Mouse (Mus musculus) cerebellum, postnatal 14 days (tissue): ENCODE measurements around the gene Alg9.
"Not testable (repeated sequence)": the region's sequence is repeated elsewhere in the genome, so short reads cannot be mapped to it uniquely, and the experiment has no call there.

Experiments
- DNase-seq, 2 experiments: peaks; one replicate each; pipeline ENCODE4 v3.0.0; 2021; ENCODE audit warnings: mixed read lengths in 2 of 2

The Alg9 gene

DNA sequence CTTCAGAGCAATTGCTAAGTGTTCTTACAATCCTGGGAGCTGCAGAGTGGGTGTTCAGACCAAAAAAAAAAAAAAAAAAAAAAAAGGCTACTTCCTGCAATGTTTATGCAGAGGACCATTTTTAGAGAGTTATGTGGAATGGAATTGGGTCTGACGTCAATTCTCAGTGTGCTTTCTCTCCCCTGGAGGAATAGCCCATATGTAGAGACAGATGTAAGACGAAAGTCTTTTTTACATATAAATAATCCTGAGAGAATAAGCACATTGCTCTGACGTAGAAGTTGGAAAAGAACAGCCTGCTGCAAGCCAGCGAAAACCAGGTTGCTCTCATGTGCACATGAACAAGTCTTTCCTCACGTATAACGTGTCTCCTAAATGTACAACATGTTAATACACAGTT is 44.9 kb downstream of the Alg9 start:
- DNase-seq = no peak

DNA sequence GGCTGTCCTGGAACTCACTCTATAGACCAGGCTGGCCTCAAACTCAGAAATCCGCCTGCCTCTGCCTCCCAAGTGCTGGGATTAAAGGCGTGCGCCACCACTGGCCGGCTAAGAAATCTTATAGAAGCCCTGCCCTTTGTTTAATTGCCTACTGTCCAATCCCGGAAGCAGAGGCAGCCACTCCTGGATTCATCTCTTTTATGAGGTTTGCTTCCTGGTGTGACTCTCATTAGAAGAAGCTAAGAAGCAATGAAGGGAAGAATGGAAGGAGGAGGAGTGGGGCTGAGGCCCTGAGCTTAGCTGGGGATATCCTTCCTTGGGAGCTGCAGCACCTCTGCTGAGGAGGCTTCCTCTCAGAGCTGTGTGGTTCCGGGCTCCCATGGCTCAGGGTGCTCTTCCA is 46.8 kb downstream of the Alg9 start:
- no peak for DNase-seq

- no peak for DNase-seq
Measured at GRCm38 (mm10) chr9:50822216-50822615, 47.4 kb downstream of the Alg9 start.

DNA sequence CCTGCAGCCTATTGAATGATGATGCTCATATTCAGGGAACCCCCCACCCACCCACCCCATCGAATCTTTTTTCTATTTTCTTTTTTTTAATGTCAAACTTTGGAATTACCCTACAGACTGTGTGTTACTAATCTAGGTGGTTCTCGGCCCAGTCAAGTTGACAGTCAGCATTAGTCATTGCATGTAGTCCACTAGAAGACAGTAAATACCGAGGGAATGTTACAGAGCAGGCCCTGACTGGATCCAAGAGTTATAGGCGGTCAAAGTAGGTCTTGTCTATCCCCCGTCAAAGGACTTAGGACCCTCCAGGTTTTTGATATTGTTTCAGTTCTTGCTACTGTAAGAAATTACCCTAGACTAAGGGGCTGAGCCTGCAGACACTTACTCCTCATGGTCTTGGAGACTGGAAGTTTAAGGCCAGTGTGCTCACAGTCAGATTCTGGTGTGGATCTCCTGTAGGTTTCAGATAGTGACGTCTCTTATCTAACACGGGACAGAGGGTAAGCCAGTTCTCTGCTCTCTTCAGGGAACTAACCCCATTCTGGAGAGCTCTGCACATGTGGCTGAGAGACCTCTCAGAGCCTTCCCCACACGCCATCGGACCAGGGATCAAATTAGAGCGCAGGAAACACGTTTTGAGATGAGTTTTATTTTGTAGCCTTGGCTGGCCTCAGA is 49.1 kb downstream of the Alg9 start:
- DNase-seq = no peak

DNA sequence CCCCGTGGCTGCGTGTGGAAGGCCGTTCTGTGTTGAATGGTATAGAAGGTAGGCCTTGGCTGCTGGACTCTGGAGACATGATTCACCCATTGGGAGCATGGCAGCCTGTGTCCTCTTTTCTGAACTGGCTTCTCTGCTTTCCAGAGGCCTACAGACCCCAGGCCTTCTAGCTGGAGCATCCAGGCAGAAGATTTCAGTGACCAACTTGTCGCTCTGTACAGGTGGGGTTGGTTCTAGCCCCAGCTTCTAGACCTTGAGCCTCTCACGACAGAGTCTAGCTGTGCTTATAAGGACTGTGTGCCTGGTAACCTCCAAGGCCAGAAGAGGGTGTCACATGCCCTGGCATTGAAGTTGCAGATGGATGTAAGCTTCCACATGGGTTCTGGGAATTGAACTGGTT is 56.7 kb downstream of the Alg9 start:
- DNase-seq = no peak

DNA sequence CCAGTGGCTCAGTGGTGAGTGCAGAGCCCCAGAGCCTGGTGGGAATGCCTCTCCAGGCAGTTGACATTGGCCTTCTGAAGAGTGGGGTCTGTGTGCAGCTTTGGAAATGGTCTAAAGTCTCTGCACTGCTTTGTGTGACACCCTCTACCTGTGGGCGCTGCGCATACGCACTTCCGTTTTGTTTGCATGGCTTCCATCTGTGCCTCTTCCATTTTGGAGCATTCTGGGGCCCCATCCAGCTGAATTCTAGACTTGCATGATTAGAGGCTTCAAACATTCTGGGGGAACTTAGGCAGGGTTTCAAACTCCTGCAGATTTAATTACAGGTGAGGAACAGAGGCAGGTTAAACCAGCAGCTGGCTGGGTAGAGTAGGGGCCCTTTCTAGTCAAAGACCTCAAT is 57.3 kb downstream of the Alg9 start:
- no peak for DNase-seq

GRCm38 (mm10) chr9:50832582-50832981 is 57.8 kb downstream of the Alg9 start:
- DNase-seq = not testable (repeated sequence)

DNA sequence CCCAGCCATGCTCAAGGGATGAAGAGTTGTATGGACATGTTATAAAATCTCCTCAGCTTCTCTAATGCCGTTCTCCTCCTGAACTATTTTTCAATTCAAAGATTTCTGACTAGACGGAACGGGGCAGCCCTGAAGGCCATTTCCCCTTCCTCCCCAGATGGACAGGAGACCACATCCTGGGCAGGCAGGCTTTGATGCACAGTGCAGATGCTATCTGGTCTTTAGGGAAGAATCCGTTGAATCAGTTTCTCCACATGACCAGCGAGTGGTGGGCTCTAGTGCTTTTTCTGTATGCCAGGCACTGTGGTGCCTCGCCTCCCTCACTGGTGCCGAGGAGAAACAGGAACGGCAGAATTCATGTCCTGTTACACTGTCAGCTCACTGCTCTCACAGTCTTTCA is 59.0 kb downstream of the Alg9 start:
- no peak for DNase-seq

DNA sequence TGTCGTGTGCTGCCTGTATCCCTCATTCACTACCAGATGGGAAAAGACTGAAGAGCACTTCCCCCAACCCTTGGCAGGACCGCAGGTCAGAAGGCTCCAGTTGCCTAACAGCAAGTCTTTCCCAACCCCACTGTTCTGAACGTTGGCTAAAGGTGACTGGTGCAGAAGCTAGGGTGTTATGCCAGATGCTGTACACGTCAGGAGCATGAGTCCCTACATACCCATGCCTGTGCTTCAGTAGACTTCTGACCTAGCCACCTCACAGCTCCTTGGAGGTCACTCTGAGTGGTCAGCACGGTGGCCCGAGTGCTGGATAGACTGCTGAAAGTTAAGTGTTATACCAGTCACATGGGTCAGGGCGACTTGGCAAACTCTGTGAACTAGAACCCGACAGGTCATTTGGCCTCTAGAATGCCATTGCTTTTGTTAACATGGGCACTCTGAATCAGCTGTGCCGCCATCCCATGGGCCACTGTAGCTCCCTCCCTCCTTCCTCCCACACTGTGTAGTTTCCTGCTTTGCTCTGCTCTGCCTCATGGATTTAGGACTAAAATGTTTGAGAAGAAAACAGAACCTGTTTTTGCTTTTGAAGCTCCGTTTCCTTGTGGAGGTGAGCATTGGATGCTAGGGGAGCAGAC is 60.4 kb downstream of the Alg9 start:
- DNase-seq = no peak

DNA sequence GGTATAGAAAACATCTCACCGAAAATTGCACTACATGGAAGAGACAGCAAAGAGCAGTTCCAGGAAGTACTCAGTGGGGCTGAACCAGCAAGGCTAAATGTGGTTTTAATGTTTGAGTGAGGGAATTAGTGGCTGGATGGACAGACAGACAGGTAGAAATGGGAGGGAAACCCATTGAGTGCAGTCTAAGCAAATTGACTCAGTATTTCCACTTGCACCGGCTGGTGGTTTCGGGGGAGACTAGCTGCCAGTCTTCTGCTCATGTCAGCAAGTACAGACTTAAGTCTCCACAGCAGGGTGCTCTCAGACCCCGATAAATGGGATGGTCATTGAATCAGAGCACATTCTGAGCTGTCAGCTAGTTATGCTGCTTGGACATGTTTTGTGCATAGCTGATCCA is 61.3 kb downstream of the Alg9 start:
- no peak for DNase-seq

DNA sequence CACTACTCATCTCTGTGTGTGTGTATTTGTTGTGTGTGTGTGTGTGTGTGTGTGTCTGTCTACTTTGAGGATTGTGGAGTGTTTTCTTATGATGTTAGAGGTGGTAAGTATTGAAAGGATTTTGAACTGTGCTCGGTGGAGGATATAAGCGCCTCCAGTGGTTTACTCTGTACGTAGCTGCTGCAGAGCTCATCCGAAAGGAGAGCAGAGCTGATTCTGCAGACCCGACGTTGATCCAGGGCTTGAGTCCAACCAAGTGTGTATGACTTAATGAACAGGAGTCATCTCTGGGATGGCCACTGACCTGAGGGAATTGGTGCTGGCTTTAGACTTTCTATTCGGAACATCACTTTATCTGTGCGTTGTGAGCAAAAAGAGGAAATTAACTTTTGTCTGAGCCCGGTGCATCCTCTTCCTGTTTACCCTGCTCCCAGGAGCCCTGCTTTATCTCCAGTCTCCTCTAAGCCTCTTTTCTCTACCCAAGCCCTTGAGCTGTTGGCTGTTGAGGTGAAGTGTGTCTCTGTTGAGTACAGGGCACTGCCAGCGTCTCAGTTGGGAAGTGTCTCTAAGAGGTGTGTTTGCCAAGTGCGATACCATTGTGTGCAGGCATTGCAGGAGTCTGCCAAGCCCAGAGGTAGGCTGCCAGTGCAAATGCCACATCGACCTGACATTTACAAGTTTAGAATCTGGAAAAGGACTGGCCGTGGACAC is 66.4 kb downstream of the Alg9 start:
- peak; percentile 26 to 54 for DNase-seq

DNA sequence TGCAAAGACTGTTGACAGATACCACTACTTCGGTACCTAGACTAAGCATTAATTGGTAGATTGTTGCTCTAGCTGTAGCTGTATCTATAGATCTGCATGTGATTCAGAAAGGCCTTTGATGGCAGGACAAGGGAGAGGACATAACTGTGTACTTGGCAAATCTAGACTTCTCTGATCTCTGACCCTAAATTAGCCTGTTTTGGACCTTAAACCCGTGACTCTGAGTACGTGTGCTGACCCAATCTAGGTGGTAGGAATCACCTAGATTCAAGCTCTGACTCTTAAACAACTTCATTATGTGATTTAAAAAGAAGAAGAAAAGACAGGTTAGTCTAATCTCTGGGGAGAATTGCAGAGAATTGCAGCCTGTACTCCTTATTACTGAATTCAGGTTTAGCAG is 70.3 kb downstream of the Alg9 start, which contains the start of gene Ppp2r1b:
Ppp2r1b (plus strand) TSS at position 221 of the 400 bp plus-strand sequence.
- no peak for DNase-seq

- no peak for DNase-seq
Measured at GRCm38 (mm10) chr9:50845547-50845946, 70.7 kb downstream of the Alg9 start.

DNA sequence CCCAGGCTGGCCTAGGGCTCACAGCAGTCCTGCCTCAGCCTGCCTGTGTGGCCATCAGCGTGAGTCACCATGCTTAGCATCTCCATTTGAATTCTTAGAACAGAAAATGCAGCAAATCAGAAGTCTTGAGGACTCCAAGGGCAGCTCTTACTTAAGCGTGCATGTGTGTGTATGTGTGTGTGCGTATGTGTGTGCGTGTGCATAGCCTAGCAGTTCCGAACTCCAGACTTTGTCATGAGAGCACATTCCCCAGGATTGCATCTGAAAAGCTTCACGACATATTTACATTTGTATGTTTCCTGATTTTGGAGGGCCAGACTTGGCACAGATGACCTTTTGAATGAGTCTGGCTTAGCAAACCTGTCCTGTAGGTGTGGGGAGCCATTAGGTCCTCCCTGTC is 72.3 kb downstream of the Alg9 start:
- DNase-seq = no peak

- DNase-seq = no peak
Measured at GRCm38 (mm10) chr9:50847606-50848368, 73.0 kb downstream of the Alg9 start.

DNA sequence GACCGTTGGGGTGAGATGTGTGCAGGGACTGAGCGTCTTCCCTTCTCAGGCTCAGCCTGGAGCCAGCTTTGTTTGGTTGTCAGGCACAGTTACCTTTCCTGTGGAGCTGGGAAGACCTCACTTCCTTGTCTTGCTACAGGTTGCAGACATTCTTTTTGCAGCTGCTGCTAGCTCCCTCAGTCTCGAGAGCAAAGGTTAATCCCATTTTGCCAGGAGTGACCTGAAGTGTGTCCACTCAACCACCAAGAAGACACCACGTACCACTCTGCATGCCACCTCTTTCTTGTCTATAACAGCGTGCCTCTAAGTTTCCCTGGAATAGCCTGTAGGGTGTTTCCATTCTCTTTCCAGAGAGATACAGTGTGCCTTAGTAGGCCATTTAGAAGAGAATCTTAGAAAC is 74.0 kb downstream of the Alg9 start:
- DNase-seq = no peak

DNA sequence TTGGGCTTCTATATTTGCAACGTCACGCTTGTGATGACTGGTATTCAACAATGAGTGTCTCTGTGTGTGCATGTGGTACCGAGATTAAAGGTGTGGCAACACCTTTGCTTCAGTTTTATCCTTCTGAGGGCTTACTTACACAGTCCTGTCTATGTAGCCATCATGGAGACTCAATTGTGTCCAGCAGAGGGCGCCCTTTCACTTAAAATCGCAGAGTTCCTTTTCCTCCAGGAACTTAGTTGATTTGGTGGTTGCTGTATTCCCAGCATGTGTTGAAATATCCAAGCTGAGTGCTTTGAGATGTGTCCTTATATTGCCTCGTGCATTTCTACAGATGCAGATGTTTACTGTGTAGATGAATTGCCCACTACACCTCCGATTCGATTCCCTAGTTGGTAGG is 74.4 kb downstream of the Alg9 start:
- DNase-seq = peak; percentile 95 to 98

- DNase-seq = no peak
Measured at GRCm38 (mm10) chr9:50849755-50850154, 74.9 kb downstream of the Alg9 start.

DNA sequence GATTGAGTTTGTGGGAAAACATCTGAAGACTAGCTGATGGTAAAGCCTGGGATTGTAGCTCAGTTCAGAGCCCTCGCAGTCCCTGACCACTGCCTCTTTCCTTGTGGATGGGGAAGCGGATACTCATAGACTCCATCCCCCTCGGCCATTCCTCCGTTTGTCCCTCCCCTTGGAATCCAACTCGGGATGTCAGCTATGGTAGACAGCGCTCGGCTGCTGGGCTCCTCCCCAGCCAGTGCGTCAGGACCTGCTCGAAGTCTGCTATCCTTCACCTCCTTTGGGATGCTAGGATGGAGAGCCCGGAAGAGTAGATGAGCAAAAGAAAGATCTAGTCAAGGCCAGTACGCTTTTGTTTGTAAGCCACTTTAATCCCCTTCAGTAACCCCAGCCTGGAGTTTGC is 75.5 kb downstream of the Alg9 start:
- no peak for DNase-seq

DNA sequence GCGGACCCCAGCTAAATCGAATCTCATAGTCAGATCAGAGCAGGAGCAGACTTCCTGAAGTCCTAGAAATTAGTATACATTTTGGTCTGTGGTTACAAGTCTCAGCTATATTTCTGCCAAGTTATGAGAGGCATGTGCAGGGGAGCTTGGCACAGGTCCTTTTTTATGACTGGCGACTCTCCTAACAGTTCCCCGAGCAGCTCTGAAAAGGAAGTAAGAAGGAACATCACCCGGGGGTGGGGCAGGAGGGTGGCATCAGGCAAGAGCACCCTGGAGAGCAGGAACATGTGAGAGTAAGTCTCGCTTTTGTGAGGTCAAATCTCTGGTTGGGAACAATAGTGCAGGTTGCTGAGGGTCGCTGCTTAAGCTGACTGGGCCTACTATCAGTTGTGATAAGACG is 75.9 kb downstream of the Alg9 start:
- no peak for DNase-seq

DNA sequence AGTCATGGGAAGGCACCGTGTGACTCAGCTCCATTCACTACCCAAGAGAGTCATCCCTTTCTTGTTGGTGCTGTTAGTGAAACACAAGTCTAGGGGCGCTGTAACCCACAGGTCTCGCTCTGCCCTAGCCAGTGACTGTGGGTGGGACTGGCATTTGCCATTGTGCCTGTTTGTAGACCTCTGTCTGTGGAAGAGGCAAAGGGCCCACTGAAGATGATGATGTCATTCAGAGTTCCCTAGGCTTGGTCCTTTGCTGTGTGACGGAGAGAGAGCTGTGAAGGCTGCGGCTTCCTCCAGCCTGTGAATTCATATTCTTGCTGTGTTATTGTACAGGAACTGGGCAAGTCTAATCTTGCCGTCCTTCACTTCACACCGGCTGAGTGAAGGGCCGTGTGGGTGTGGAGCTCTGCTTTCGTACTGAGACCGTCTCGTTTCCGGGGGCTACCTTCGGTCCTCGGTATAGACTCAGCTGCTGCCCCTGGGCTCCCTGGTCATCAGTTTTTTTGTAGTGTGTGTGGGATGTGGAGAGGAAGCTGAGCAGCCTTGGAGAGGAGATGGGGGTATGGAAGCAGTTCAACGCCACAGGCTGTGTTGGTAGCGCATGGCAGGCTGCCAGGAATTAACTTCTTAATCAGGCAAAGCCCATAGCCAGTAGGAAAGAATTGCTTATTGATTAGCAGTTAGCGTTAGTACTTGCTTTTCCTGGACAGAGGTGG is 78.0 kb downstream of the Alg9 start:
- DNase-seq = peak; percentile 55 to 59

GRCm38 (mm10) chr9:50854376-50854775 is 79.6 kb downstream of the Alg9 start:
- DNase-seq = no peak
